Mouse (Mus musculus): ENCODE measurements at regions not wholly inside any gene's neighbourhood (a gene's known extent, or its start where the extent isn't known, plus 50 kb on each side); places are given as distances from the start of the nearest gene placed in this dataset.

DNA sequence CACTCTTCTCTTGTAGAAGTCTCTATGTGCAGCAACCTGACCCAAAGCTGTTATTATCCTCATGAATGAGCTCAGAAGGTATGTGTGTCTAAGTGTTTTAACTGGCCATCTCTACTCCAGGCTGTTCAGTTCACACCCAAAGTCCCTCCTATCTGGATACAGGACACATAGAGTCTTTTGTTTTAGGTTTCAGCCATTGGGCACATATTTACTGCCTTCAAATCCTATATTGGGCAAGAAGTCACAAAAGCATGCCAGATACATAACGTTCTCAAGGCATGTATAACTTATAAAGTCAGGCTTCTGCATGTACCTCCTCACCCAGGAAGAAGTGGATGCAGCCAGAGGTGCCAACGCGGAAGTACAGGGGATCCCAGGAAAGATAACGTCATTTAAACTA, 136.6 kb upstream of the Mmadhc start:
- no peak for DNase-seq (ENCODE audit: low spot score in 2 of 2)

GRCm38 (mm10) chr2:50425151-50425550, 128.6 kb upstream of the Mmadhc start:
- no peak for DNase-seq (ENCODE audit: low spot score in 2 of 2)

DNA sequence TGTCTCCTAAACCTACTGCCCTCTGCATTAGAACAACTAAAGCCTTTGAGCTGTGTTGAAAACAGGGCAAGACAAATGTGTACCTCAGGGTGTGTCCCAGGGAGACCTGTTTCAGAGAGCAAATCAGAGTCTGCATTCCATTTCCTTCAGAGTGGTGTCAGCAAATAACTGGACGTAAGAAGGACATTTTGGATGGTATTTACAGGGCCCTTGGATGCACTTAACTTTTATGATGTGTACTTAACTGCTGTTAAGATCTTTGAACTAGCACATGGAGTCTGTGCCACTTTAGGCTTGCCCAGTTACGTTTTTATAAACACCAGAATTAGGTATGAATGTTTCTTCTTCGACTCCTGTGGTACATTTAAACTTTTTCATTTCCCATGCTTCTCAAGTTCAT, 123.0 kb upstream of the Mmadhc start:
- DNase-seq (ENCODE audit: low spot score in 2 of 2), result no peak

DNA sequence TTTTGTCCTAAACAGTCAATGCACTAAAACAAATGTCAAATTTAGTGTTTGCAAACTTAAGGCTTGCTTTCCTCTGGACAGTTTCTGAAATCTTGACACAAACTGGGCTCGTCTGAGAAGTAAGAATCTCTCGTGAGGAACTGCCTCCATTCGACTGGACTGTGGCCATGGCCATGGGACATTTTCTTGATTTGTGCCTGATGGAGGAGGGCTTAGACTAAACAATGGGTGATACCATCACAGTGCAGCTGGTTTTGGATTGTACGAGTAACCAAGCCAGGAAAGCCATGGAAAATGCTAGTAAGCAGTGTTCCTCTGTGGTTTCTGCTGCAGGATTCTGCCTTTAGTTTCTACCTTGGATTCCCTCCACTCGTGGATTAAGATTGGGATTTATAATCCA, 121.0 kb upstream of the Mmadhc start:
- no peak for DNase-seq (ENCODE audit: low spot score in 2 of 2)

DNA sequence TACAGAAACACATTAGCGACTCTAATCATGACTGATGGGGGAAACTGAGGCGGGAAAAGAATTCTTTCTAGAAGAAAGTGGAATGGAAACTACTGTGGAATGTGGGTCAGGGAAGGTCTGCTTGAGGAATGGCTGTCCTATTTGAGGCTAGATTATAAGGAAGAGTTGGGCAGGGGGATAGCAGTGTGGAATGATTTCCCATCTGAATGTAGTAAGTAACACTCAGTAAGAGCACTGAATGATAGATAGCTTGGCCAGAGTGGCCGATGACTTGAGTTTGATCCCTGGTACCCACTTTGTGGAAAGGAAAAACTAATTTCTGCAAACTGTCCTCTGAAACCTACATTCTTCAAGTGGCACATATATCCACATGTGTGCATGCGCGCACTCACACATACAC, 120.5 kb upstream of the Mmadhc start:
- DNase-seq (ENCODE audit: low spot score in 2 of 2), result no peak

DNA sequence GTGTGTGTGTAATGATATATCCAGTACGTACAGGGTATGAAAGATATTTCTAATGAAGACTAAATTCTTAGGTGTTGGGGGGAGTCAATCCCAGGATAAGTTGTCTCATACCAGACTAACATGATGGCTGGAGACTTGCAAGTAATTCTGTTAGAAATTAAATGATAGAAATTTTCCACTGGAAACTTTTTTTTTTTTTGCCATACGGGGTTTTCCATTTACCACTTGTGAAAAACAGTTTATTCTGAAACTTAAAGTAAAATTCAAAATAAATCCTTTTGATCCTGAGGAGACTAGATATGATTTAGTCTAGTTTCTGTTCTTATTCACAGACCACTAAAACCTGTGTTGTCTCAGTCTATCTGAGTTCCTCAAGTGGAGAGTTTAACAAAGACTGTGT, 119.5 kb upstream of the Mmadhc start:
- DNase-seq (ENCODE audit: low spot score in 2 of 2), result no peak

DNA sequence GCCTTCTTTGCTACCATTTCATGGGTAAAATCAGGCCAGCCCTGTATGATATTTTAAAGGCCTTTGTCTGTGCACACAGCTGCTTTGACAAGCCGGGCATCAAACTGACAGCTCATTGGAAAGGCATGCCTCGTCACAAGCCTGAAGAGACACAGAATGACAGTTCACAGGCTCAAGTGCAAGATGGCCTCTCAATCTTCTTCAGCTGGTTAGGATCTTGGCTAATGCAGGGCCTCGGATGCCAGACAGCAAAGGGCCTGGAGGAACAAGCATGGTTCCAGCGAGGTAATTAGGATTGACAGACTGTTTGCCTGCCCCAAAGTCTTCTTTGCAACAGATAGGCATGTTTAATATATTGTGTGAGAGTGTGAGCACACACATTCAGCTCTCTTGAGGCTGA, 109.3 kb upstream of the Mmadhc start:
- no peak for DNase-seq (ENCODE audit: low spot score in 2 of 2)

GRCm38 (mm10) chr2:50403106-50403505, 106.5 kb upstream of the Mmadhc start:
- DNase-seq (ENCODE audit: low spot score in 2 of 2), result no peak

GRCm38 (mm10) chr2:50398576-50398975, 102.0 kb upstream of the Mmadhc start:
- DNase-seq (ENCODE audit: low spot score in 2 of 2), result no peak

GRCm38 (mm10) chr2:50377609-50378413, 81.2 kb upstream of the Mmadhc start:
- DNase-seq (ENCODE audit: low spot score in 2 of 2), result no peak

DNA sequence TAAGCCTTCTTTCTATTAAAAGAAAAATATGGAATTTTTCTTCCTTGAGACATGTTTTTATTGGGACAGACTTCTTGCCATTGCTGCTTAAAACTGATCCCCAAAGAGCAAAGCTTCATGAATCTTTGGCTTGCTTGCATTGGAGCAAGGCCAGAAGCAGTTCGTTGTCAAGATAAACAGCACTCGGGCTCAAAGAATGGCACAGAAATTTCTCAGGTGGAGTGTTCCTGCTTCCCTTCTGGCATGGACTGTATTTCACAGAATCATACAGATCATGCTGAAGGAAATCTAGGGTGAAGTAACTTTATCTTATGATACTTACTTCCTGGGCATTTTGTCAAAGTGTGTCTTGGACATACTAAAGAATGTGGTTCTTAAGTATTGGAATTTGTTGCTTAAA, 77.0 kb upstream of the Mmadhc start:
- DNase-seq (ENCODE audit: low spot score in 2 of 2), result no peak

DNA sequence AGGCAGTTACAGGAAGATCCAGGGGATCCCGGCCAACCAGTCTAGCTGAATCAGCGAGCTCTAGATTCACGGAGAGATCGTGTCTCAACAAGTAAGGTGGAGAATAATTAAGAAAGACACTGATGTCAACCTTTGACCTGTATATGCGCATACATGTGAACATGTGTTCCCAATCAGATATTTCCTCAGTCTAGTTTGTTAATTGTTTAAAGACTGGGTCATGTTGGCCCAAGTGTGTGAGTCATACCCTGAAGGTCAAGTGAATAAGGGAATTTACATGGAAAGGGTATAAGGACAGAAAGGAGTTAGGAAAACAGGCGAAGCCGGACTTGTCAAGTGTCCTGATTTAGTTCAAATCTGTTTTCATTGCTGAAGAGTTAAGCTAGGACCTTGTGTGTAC, 76.4 kb upstream of the Mmadhc start:
- no peak for DNase-seq (ENCODE audit: low spot score in 2 of 2)

- DNase-seq (ENCODE audit: low spot score in 2 of 2), result no peak
Measured at GRCm38 (mm10) chr2:50368831-50369230, 72.2 kb upstream of the Mmadhc start.

DNA sequence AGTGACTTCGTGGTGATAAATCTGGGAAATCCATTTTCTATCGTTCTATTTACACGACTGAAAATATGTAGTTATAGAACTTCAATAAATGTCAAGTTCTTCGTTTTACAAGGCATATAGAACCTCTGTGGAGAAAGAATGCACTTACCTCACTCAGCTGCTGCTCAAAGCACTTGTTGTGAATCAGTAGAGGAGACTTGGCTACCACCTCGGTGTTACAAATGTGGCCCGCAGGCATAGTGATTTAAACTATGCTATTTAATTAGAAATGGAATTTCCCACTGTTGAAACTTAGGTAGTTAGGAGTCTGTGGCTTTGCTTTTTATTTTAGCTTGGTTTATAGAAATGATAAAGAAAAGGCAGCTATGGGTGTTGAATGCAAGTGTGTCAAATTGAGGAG, 71.8 kb upstream of the Mmadhc start:
- no peak for DNase-seq (ENCODE audit: low spot score in 2 of 2)

- DNase-seq (ENCODE audit: low spot score in 2 of 2), result no peak
Measured at GRCm38 (mm10) chr2:50365221-50365620, 68.6 kb upstream of the Mmadhc start.

- DNase-seq (ENCODE audit: low spot score in 2 of 2), result no peak
Measured at GRCm38 (mm10) chr2:50356089-50356488, 59.5 kb upstream of the Mmadhc start.

DNA sequence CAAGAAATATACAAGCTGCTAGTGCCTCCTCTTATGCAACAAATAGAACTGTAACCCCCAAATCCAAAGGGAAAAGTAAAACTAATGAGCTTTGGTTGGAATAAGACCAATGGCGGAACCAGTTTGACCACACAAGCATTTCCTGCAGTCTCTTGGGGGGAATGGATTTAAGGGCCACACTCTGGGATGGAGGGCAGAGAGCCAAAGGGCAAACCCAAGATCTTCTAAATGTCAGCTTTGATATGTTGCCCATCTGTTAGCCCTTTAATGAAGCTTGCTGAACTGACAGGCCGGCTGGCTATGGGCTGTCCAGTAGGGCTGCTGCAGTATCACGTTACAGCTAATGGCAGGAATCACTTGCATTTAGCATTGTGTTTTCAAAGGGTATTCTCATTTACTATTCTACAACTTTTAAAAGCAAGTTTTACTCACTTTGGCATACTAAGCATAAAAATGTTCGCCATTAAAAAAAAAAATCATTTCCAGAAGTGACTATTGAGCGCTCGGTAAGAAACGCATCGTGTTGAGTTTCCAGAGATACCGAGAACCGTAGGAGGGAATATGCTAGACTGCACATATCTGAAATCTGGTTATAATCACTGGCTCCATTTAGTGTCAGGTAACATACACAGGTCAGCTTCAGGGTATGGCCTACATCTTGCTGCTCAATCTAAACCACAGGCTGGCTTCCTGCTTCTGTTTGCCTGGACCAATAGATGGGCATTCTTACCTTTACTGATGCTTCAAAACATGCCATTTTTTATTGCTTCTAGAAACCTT, 51.1 kb upstream of the Mmadhc start:
- DNase-seq (ENCODE audit: low spot score in 2 of 2), result no peak
